Mouse (Mus musculus) T-cell, adult 2 months (primary cell): ENCODE data around the gene Dnm1l.
"Not testable (repeated sequence)": the region's sequence is repeated elsewhere in the genome, so short reads cannot be mapped to it uniquely, and the experiment has no call there.

Source experiments
- DNase-seq: peaks from one replicate; pipeline ENCODE4 v3.0.0; 2022; ENCODE audit warnings: low spot score

Dnm1l gene

GRCm38 (mm10) chr16:16358481-16359100 lies at the start of gene Dnm1l:
Gene Dnm1l, minus strand, starts transcription at chr16:16358959.
- DNase-seq, result peak; percentile 92

GRCm38 (mm10) chr16:16367217-16367616 lies 8.5 kb upstream of the Dnm1l start:
- DNase-seq, result not testable (repeated sequence)

DNA sequence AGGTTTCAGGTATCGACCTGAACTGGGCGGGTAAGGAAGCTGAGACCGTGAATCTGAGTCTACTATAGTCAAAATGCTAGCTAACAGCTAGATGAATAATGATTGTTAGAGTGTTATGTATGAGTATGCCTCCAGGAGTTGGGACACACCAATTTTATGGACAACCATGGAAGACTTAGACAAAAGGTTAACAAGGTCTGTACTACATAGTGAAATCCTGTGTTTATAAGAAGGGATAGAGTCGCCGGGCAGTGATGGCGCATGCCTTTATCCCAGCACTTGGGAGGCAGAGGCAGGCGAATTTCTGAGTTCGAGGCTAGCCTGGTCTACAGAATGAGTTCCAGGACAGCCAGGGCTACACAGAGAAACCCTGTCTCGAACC lies 333 bp upstream of the Dnm1l start:
- peak; percentile 0 for DNase-seq

GRCm38 (mm10) chr16:16357908-16358307 lies 851 bp downstream of the Dnm1l start:
- DNase-seq, result no peak

DNA sequence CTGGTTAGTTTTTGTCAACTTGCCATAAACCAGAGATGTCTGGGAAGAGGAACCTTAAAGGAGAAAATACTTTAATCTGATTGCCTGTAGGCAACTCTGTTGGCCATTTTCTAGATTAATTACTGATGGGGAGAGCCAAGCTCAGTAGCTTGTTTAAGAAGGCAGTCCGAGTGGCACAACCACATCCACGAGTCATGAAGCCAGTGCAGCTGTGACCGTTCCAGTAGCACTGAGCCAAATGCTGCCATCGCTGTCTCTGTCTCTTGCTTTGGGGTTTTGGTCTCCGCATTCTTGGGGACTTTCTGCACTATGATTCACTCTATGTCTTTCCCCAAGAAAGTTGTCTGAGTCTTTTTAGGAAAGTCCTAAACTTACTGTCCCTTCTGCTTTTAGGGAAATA lies 12.3 kb downstream of the Dnm1l start:
- no peak for DNase-seq

- DNase-seq, result no peak
These were observed 32.9 kb downstream of the Dnm1l start for GRCm38 (mm10) chr16:16325775-16326336.

- DNase-seq, result no peak
These were observed 47.4 kb downstream of the Dnm1l start for GRCm38 (mm10) chr16:16311319-16311718.

GRCm38 (mm10) chr16:16303888-16304287 lies 54.9 kb downstream of the Dnm1l start:
- no peak for DNase-seq

DNA sequence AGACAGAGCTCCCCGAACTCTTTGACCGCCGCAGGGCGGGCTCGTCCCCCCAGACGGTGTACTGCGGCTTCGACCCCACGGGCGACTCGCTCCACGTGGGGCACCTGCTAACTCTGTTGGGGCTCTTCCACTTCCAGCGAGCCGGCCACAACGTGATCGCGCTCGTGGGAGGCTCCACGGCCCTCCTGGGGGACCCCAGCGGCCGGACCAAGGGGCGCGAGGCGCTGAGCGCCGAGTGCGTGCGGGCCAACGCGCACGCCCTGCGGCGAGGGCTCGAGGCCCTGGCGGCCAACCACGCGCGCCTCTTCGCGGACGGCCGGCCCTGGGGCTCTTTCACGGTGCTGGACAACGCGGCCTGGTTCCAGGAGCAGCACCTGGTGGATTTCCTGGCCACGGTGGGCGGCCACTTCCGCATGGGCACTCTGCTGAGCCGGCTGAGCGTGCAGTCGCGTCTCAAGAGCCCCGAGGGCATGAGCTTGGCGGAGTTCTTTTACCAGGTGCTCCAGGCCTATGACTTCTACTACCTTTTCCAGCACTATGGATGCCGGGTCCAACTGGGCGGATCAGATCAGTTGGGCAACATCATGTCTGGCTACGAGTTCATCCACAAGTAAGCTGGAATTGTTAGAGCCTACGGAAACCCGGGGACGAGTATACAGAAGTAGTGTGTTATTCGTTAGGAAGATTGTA lies 55.5 kb downstream of the Dnm1l start:
- peak; percentile 39 for DNase-seq

GRCm38 (mm10) chr16:16302369-16303137 lies 56.2 kb downstream of the Dnm1l start, which contains the start of gene Yars2:
Gene Yars2, plus strand, starts transcription at chr16:16302965.
- DNase-seq, result peak; percentile 89

GRCm38 (mm10) chr16:16273752-16274151 lies 85.0 kb downstream of the Dnm1l start:
- DNase-seq, result no peak

DNA sequence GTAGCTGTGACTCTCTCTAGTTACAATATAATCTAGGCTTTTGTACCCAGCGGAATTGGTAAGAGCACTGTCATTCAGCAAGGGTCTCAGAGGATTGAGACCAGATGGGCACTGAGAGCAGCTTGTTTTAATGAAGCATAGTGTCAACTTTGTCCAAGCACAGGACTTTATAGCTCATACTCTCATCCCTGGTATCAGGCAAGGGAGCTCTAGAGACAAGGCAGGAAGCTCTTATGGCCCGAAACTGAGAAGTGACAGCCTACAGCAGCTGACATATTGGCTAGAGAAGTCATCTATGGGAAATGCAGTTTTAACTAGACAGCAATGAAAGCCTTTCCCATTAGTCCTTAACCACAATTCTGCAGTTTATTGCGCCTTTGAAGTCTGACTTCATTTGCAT lies 85.8 kb downstream of the Dnm1l start:
- DNase-seq, result no peak

DNA sequence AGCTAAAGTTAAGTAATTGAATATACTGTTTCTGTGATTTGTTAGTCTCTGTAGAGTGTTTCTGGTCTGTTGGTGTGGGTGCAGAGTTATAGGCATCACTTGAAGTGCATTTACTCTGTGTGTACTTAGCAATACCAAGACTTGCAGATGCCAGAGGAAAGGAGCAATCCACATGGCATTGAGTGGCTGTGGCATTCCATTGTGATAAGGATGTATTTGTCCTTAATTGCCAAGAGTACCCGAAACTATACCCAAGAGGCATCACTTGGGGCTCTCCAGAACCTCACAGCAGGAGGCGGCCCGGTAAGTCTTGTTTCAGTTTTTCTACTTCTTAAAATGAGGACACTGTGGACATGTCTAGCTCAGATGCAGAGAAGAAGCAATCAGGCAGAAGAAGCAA lies 96.3 kb downstream of the Dnm1l start:
- DNase-seq, result no peak
